Mouse (Mus musculus) intestine, embryonic 16.5 days (tissue): ENCODE data around the gene Aspg. TPM values are rescaled to one million over a fixed set of nuclear protein-coding genes. Genes with fewer than 3 reads are reported as not detected.
A peak's percentile ranks its signal among the peaks of the same experiment; 100 is the strongest.

Experiments used
- ATAC-seq: fragments of 200-750 bp; cut with Nextera tagmentation; 2 replicates; pipeline ENCODE4 v1.8.0; 2017; ENCODE audit warnings: moderate TSS enrichment, moderate library complexity
- H3K27ac ChIP-seq: fragments of 300-500 bp; sonication (generic); 2 replicates; pipeline ENCODE4 v1.5.1; 2014; ENCODE audit warnings: mild to moderate bottlenecking, low read length
- H3K27me3 ChIP-seq: fragments of 300-500 bp; sonication (generic); replicated peaks from 2 replicates; pipeline ENCODE4 v1.6.1; 2014; ENCODE audit warnings: low read length, control low read depth, mixed read lengths; ENCODE audit not compliant: control insufficient read depth, insufficient read depth
- H3K36me3 ChIP-seq: fragments of 300-500 bp; sonication (generic); 2 replicates; pipeline ENCODE4 v1.6.1; 2014; ENCODE audit warnings: low read length, control low read depth; ENCODE audit not compliant: control insufficient read depth, insufficient read depth
- H3K4me1 ChIP-seq: fragments of 300-500 bp; sonication (generic); 2 replicates; pipeline ENCODE4 v1.6.1; 2014; ENCODE audit warnings: low read length, control low read depth, mixed read lengths; ENCODE audit not compliant: control insufficient read depth, insufficient read depth
- H3K4me2 ChIP-seq: fragments of 300-500 bp; sonication (generic); 2 replicates; pipeline ENCODE4 v1.6.1; 2014; ENCODE audit warnings: low read depth, low read length, control low read depth
- H3K4me3 ChIP-seq: fragments of 300-500 bp; sonication (generic); 2 replicates; pipeline ENCODE4 v1.5.1; 2014; ENCODE audit warnings: mild to moderate bottlenecking, low read length
- H3K9ac ChIP-seq: fragments of 300-500 bp; sonication (generic); 2 replicates; pipeline ENCODE4 v1.6.1; 2014; ENCODE audit warnings: low read depth, low read length
- H3K9me3 ChIP-seq: fragments of 300-500 bp; sonication (generic); 2 replicates; pipeline ENCODE4 v1.6.1; 2016; ENCODE audit warnings: low read length, control low read depth; ENCODE audit not compliant: control insufficient read depth
- WGBS: fragments of 180-500 bp; shearing (Covaris S2); extraction: QIAGEN DNeasy Blood & Tissue Kit; methylation state at CpG from one replicate; pipeline ENCODE4 v1.1.7; 2014; 5-methylcytosine and 5-hydroxymethylcytosine counted together
- polyA plus RNA-seq: library from polyadenylated mRNA; unstranded; fragments of >200 nt; fragmentation: Nextera tagmentation; extraction: Ambion mirVana; gene quantifications from 2 replicates; pipeline ENCODE4 v1.2.1, GENCODE M21; 2015

Gene Aspg
- polyA plus RNA-seq, 1 experiment from 2014 or later = 38.4 TPM

- under 1% methylated on average over 44 of the region's 52 CpGs for WGBS
Measured at GRCm38 (mm10) chr12:112143833-112144201, 37.3 kb downstream of the Aspg start.

GRCm38 (mm10) chr12:112144377-112145115 is 38.1 kb downstream of the Aspg start:
- H3K4me2 ChIP-seq = peak overlapping the region; percentile 94
- peaks cover 49% of the 10 kb centered on the region for H3K27me3 ChIP-seq
- peaks cover 33% of the 10 kb centered on the region for H3K4me1 ChIP-seq
- peak overlapping the region; percentile 48 for H3K4me3 ChIP-seq
- no peaks in the 10 kb centered on the region for H3K36me3 ChIP-seq
- no peak overlapping the region for H3K27ac ChIP-seq
- WGBS = 1% methylated on average over 46 of the region's 46 CpGs
- no peaks in the 10 kb centered on the region for H3K9me3 ChIP-seq
- no peak for ATAC-seq
- H3K9ac ChIP-seq = peak overlapping the region; percentile 3; the same call in 1 of the 2 replicates

More at GRCm38 (mm10) chr12:112143833-112144201, 37.3 kb downstream of the Aspg start:
- H3K4me2 ChIP-seq = peak overlapping the region; percentile 94
- H3K27ac ChIP-seq = no peak overlapping the region
- H3K27me3 ChIP-seq = peaks cover 49% of the 10 kb centered on the region
- H3K36me3 ChIP-seq = no peaks in the 10 kb centered on the region
- no peaks in the 10 kb centered on the region for H3K9me3 ChIP-seq
- H3K9ac ChIP-seq = peak overlapping the region; percentile 3; the same call in 1 of the 2 replicates
- H3K4me3 ChIP-seq = peak overlapping the region; percentile 48
- peaks cover 33% of the 10 kb centered on the region for H3K4me1 ChIP-seq
- no peak for ATAC-seq

GRCm38 (mm10) chr12:112145211-112145874 is 38.9 kb downstream of the Aspg start:
- Histone ChIP-seq H3K4me3 (peak overlapping the region; percentile 64), H3K36me3 (no peaks in the 10 kb centered on the region), H3K27ac (peak overlapping the region; percentile 28; the same call in 1 of the 2 replicates), H3K4me2 (peak overlapping the region; percentile 94), H3K4me1 (peaks cover 36% of the 10 kb centered on the region), H3K9me3 (no peaks in the 10 kb centered on the region), H3K27me3 (peaks cover 49% of the 10 kb centered on the region), H3K9ac (peak overlapping the region; percentile 75)
- under 1% methylated on average over 37 of the region's 37 CpGs for WGBS
- peak; percentile 63 for ATAC-seq

- H3K4me1 ChIP-seq = peaks cover 36% of the 10 kb centered on the region
- ATAC-seq = peak; percentile 77
- peak within 1 kb of the TSS; percentile 74 for H3K27ac ChIP-seq
- H3K36me3 ChIP-seq = no peaks in the 10 kb centered on the region
- WGBS = under 1% methylated on average over 64 of the region's 68 CpGs
- H3K4me3 ChIP-seq = peak within 1 kb of the TSS; percentile 64
- peaks cover 46% of the 10 kb centered on the region for H3K27me3 ChIP-seq
- H3K9me3 ChIP-seq = no peaks in the 10 kb centered on the region
- peak within 1 kb of the TSS; percentile 94 for H3K4me2 ChIP-seq
- peak within 1 kb of the TSS; percentile 75 for H3K9ac ChIP-seq
Measured at GRCm38 (mm10) chr12:112145875-112146651, 39.6 kb downstream of the Aspg start, which contains the start of gene Kif26a. TSS of gene Kif26a (plus strand) at chr12:112146208.

- Histone ChIP-seq H3K27ac (peak overlapping the region; percentile 31), H3K4me2 (peak overlapping the region; percentile 94), H3K27me3 (peaks cover 36% of the 10 kb centered on the region), H3K4me3 (peak overlapping the region; percentile 64), H3K9me3 (no peaks in the 10 kb centered on the region), H3K9ac (peak overlapping the region; percentile 75), H3K4me1 (peaks cover 43% of the 10 kb centered on the region), H3K36me3 (no peaks in the 10 kb centered on the region)
- WGBS = 54% methylated on average over 5 of the region's 5 CpGs
- ATAC-seq = no peak
Measured at GRCm38 (mm10) chr12:112147365-112147764, 40.9 kb downstream of the Aspg start.

- peaks cover 9% of the 10 kb centered on the region for H3K27me3 ChIP-seq
- 0 out of 2 replicates have a peak overlapping the region, but pooled peaks have one; percentile 2 for H3K4me2 ChIP-seq
- no peaks in the 10 kb centered on the region for H3K9me3 ChIP-seq
Measured at GRCm38 (mm10) chr12:112150011-112150410, 43.5 kb downstream of the Aspg start.

GRCm38 (mm10) chr12:112151244-112151979 is 44.9 kb downstream of the Aspg start:
- H3K27me3 ChIP-seq = peaks cover 5% of the 10 kb centered on the region
- peak overlapping the region; percentile 41; the same call in 1 of the 2 replicates for H3K27ac ChIP-seq
- peak; percentile 28 for ATAC-seq
- no peaks in the 10 kb centered on the region for H3K9me3 ChIP-seq
- H3K36me3 ChIP-seq = no peaks in the 10 kb centered on the region
- no peak overlapping the region for H3K4me3 ChIP-seq
- 44% methylated on average over 12 of the region's 12 CpGs for WGBS
- peaks cover 22% of the 10 kb centered on the region for H3K4me1 ChIP-seq
- 0 out of 2 replicates have a peak overlapping the region, but pooled peaks have one; percentile 14 for H3K9ac ChIP-seq
- H3K4me2 ChIP-seq = no peak overlapping the region

More at GRCm38 (mm10) chr12:112150011-112150410, 43.5 kb downstream of the Aspg start:
- no peak overlapping the region for H3K4me3 ChIP-seq
- no peak for ATAC-seq
- 48% methylated on average over 7 of the region's 7 CpGs for WGBS
- no peak overlapping the region for H3K9ac ChIP-seq
- H3K36me3 ChIP-seq = no peaks in the 10 kb centered on the region
- H3K4me1 ChIP-seq = peaks cover 29% of the 10 kb centered on the region
- no peak overlapping the region for H3K27ac ChIP-seq

GRCm38 (mm10) chr12:112151980-112152362 is 45.5 kb downstream of the Aspg start:
- H3K9me3 ChIP-seq = no peaks in the 10 kb centered on the region
- no peaks in the 10 kb centered on the region for H3K27me3 ChIP-seq
- no peak overlapping the region for H3K27ac ChIP-seq
- H3K4me3 ChIP-seq = no peak overlapping the region
- no peak overlapping the region for H3K4me2 ChIP-seq
- WGBS = 49% methylated on average over 6 of the region's 6 CpGs
- ATAC-seq = 0 out of 2 replicates have a peak, but pooled peaks have one; percentile 4
- H3K4me1 ChIP-seq = peaks cover 16% of the 10 kb centered on the region
- H3K36me3 ChIP-seq = no peaks in the 10 kb centered on the region
- no peak overlapping the region for H3K9ac ChIP-seq
